Mouse (Mus musculus): ENCODE data around the gene Cct3. TPM values are rescaled to one million over a fixed set of nuclear protein-coding genes. Genes with fewer than 3 reads are reported as not detected.
A peak's percentile ranks its signal among the peaks of the same experiment; 100 is the strongest.
"Not testable (repeated sequence)": the region's sequence is repeated elsewhere in the genome, so short reads cannot be mapped to it uniquely, and the experiment has no call there.

Gene Cct3
- total RNA-seq, 1 experiment: 920 TPM

DNA sequence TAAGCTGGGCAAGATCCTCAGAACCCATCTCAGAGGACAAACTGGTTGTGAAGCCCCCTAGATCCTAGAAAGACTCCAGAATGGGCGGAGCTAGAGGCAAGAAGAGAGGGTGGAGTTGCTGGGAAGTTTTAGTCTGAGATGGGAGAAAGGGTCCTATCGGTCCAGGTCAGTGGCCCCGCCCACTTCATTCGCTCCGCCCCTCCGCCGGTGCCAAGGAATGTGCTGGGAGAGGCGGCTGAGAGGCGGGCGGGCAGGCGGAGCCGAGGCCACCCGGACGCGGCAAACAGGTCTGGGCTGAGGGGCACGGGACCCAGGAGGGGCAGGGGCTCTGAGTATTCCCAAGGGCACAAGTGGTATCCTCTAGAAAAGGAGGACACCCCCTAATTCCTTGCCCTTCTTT lies 67.4 kb downstream of the Cct3 start, which contains the start of gene Paqr6:
Gene Paqr6 (plus strand): TSS at position 248 of the 400 bp plus-strand sequence.
- Histone ChIP-seq H3K9me3 (ENCODE audit: control insufficient read depth, insufficient read depth, low read depth, low read length) (no peaks in the 10 kb centered on the region), H3K36me3 (ENCODE audit: control insufficient read depth, insufficient read depth, low read length, poor library complexity, severe bottlenecking) (peaks cover 31% of the 10 kb centered on the region), H3K4me3 (ENCODE audit: insufficient read depth in 1 of 2, low read depth in 1 of 2, low read length in 2 of 2, poor library complexity in 1 of 2, severe bottlenecking in 1 of 2) (peak within 1 kb of the TSS; percentile 23 to 37; a peak in 2 of 4 replicates), H3K27ac (ENCODE audit: insufficient read depth, low read depth, low read length, poor library complexity, severe bottlenecking) (no peak within 1 kb of the TSS), H3K9ac (ENCODE audit: insufficient read depth, low read depth, low read length, poor library complexity, severe bottlenecking) (no peak within 1 kb of the TSS), H3K4me1 (ENCODE audit: control insufficient read depth in 2 of 2, insufficient read depth in 2 of 2, low read length in 2 of 2, poor library complexity in 1 of 2) (peaks cover 0 to 17% of the 10 kb centered on the region in 2 experiments; a peak in 2 of 4 replicates)
- TF ChIP-seq ZNF384 (IDR thresholded peaks at IDR 0.05; ENCODE audit: low read depth, low read length): no peak
- TF ChIP-seq HCFC1 (IDR thresholded peaks at IDR 0.05; ENCODE audit: borderline replicate concordance, insufficient read depth, low read length): no peak
- TF ChIP-seq ZC3H11A (IDR thresholded peaks at IDR 0.05; ENCODE audit: borderline replicate concordance, low read depth, low read length): no peak
- TF ChIP-seq CHD2 (IDR thresholded peaks at IDR 0.05; ENCODE audit: low read depth, low read length): no peak
- TF ChIP-seq MAFK (IDR thresholded peaks at IDR 0.05; ENCODE audit: insufficient read depth, low read depth, low read length): no peak
- in situ Hi-C loops (cut with MboI; ENCODE audit: low sequenced_read_pairs in 2 of 2, unreplicated experiment in 2 of 2): no loop called here
- DNase-seq (ENCODE audit: low read depth, low spot score): peak; percentile 88

DNA sequence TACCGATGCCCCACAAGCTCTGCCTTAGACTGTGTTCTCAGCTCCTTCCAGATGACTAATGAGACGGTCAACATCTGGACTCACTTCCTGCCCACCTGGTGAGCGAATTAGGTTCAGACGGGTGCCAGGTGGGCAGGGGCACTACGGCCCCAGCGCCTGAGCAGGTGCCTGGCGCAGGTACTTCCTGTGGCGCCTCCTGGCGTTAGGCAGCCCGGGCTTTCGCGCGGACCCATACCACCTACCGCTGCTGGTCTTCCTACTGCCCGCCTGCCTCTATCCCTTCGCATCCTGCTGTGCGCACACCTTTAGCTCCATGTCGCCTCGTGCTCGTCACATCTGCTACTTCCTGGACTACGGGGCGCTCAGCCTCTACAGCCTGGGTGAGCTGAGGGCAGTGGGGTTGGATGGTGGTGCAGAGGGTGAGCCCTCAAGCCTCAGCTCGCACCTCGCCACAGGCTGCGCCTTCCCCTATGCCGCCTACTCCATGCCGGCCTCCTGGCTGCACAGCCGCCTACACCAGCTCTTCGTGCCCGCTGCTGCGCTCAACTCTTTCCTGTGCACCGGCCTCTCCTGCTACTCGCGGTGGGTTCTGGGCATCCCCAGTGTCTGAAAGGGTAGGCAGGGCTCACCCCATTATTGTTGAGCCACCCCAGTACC lies 68.9 kb downstream of the Cct3 start:
- H3K4me1 ChIP-seq (ENCODE audit: control insufficient read depth in 2 of 2, insufficient read depth in 2 of 2, low read length in 2 of 2, poor library complexity in 1 of 2): peaks cover 0 to 16% of the 10 kb centered on the region in 2 experiments; a peak in 2 of 4 replicates
- no peak overlapping the region for H3K27ac ChIP-seq (ENCODE audit: insufficient read depth, low read depth, low read length, poor library complexity, severe bottlenecking)
- H3K36me3 ChIP-seq (ENCODE audit: control insufficient read depth, insufficient read depth, low read length, poor library complexity, severe bottlenecking): peaks cover 16% of the 10 kb centered on the region
- 0 out of 2 replicates have a peak, but pooled peaks cover 2% of the 10 kb centered on the region for H3K9me3 ChIP-seq (ENCODE audit: control insufficient read depth, insufficient read depth, low read depth, low read length)
- H3K4me3 ChIP-seq (ENCODE audit: insufficient read depth in 1 of 2, low read depth in 1 of 2, low read length in 2 of 2, poor library complexity in 1 of 2, severe bottlenecking in 1 of 2): peak overlapping the region; percentile 46 to 57; a peak in 2 of 4 replicates
- DNase-seq (ENCODE audit: low read depth, low spot score): no peak
- H3K9ac ChIP-seq (ENCODE audit: insufficient read depth, low read depth, low read length, poor library complexity, severe bottlenecking): peak overlapping the region; percentile 46; the same call in 1 of the 2 replicates
- in situ Hi-C loops (cut with MboI; ENCODE audit: low sequenced_read_pairs in 2 of 2, unreplicated experiment in 2 of 2): no loop called here
- TF ChIP-seq CHD2 (IDR thresholded peaks at IDR 0.05; ENCODE audit: low read depth, low read length) (no peak), MAFK (IDR thresholded peaks at IDR 0.05; ENCODE audit: insufficient read depth, low read depth, low read length) (no peak), HCFC1 (IDR thresholded peaks at IDR 0.05; ENCODE audit: borderline replicate concordance, insufficient read depth, low read length) (no peak), ZC3H11A (IDR thresholded peaks at IDR 0.05; ENCODE audit: borderline replicate concordance, low read depth, low read length) (no peak), ZNF384 (IDR thresholded peaks at IDR 0.05; ENCODE audit: low read depth, low read length) (no peak)

DNA sequence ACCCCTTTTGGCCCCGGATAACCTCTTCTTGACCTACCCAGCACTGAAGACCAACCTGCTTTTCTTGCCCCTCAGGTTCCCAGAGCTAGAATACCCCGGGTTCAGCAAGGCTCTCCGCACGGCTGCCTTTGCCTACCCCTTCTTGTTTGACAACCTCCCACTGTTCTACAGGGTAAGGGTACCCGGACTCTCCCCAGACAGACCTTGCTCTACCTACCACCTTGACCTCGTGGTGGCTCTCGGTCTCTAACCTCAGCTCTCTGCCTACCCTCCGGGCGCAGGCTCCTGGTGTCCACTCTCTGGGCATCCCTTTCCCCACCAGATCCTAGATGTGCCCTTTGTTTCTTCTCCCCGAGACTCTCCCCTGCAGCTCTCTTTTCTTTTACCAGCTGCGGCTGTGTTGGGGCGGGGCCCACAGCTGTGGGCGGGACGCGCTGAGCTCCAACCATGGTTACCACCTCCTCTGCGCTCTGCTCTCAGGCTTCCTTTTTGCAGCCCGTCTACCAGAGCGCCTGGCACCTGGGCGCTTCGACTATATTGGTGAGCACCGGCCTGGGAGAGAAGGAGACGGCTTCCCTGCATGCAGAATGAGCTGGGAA lies 70.0 kb downstream of the Cct3 start:
- in situ Hi-C loops (cut with MboI; ENCODE audit: low sequenced_read_pairs in 2 of 2, unreplicated experiment in 2 of 2); H3K9me3 ChIP-seq (ENCODE audit: control insufficient read depth, insufficient read depth, low read depth, low read length); H3K27ac ChIP-seq (ENCODE audit: insufficient read depth, low read depth, low read length, poor library complexity, severe bottlenecking); DNase-seq (ENCODE audit: low read depth, low spot score); H3K4me3 ChIP-seq (ENCODE audit: insufficient read depth in 1 of 2, low read depth in 1 of 2, low read length in 2 of 2, poor library complexity in 1 of 2, severe bottlenecking in 1 of 2); H3K9ac ChIP-seq (ENCODE audit: insufficient read depth, low read depth, low read length, poor library complexity, severe bottlenecking); H3K36me3 ChIP-seq (ENCODE audit: control insufficient read depth, insufficient read depth, low read length, poor library complexity, severe bottlenecking): not testable (repeated sequence)
- peaks cover 0 to 16% of the 10 kb centered on the region in 2 experiments; a peak in 2 of 4 replicates for H3K4me1 ChIP-seq (ENCODE audit: control insufficient read depth in 2 of 2, insufficient read depth in 2 of 2, low read length in 2 of 2, poor library complexity in 1 of 2)

DNA sequence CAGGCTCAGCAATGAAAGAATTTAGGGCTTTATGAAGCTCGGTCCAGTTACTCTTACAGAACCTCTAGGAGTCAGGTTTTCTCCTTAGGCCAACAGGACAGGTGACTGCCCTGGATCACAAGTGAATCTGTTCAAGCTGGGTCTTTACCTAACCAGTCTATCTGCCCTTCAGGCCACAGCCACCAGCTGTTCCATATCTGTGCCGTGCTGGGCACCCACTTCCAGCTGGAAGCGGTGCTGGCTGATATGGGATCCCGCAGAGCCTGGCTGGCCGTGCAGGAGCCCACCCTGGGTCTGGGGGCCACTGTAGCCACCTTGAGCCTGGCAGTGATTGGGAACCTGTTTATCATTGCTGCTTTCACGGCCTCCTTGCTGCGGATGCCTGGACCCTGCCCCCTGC lies 70.6 kb downstream of the Cct3 start:
- DNase-seq (ENCODE audit: low read depth, low spot score); H3K4me3 ChIP-seq (ENCODE audit: insufficient read depth in 1 of 2, low read depth in 1 of 2, low read length in 2 of 2, poor library complexity in 1 of 2, severe bottlenecking in 1 of 2); H3K9me3 ChIP-seq (ENCODE audit: control insufficient read depth, insufficient read depth, low read depth, low read length); H3K36me3 ChIP-seq (ENCODE audit: control insufficient read depth, insufficient read depth, low read length, poor library complexity, severe bottlenecking); H3K27ac ChIP-seq (ENCODE audit: insufficient read depth, low read depth, low read length, poor library complexity, severe bottlenecking); H3K9ac ChIP-seq (ENCODE audit: insufficient read depth, low read depth, low read length, poor library complexity, severe bottlenecking); in situ Hi-C loops (cut with MboI; ENCODE audit: low sequenced_read_pairs in 2 of 2, unreplicated experiment in 2 of 2): not testable (repeated sequence)
- H3K4me1 ChIP-seq (ENCODE audit: control insufficient read depth in 2 of 2, insufficient read depth in 2 of 2, low read length in 2 of 2, poor library complexity in 1 of 2): peaks cover 0 to 16% of the 10 kb centered on the region in 2 experiments; a peak in 2 of 4 replicates

DNA sequence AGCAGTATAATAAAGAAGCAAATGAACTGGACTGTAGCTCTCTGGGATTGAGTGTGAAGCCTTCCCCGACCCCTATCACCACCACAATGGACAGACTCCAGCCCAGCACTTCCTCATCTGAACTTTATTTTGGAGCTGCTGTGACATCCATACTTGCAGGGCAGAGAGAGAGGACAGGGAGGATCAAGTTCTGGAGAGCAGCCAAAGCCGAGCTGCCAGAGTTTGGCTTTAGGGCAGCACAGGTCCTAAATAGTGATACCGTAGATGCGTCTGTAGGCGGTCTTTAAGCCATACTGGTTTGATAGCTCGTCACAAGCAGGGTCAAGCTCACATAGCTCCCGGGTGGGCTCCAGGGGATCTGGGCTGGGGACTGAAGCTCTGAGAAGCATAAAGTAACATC lies 71.6 kb downstream of the Cct3 start:
- H3K36me3 ChIP-seq (ENCODE audit: control insufficient read depth, insufficient read depth, low read length, poor library complexity, severe bottlenecking); H3K4me3 ChIP-seq (ENCODE audit: insufficient read depth in 1 of 2, low read depth in 1 of 2, low read length in 2 of 2, poor library complexity in 1 of 2, severe bottlenecking in 1 of 2); DNase-seq (ENCODE audit: low read depth, low spot score); H3K9me3 ChIP-seq (ENCODE audit: control insufficient read depth, insufficient read depth, low read depth, low read length); H3K9ac ChIP-seq (ENCODE audit: insufficient read depth, low read depth, low read length, poor library complexity, severe bottlenecking); in situ Hi-C loops (cut with MboI; ENCODE audit: low sequenced_read_pairs in 2 of 2, unreplicated experiment in 2 of 2); H3K27ac ChIP-seq (ENCODE audit: insufficient read depth, low read depth, low read length, poor library complexity, severe bottlenecking): not testable (repeated sequence)
- H3K4me1 ChIP-seq (ENCODE audit: control insufficient read depth in 2 of 2, insufficient read depth in 2 of 2, low read length in 2 of 2, poor library complexity in 1 of 2): peaks cover 0 to 16% of the 10 kb centered on the region in 2 experiments; a peak in 2 of 4 replicates

Other genes with a start within 250 kb of the Cct3 start
- 117 and 144 TPM in 2 replicates for gene Naxe, start 238.6 kb upstream of the Cct3 start, total RNA-seq (2012; rRNA removed)
- not detected in 2 replicates for gene Ttc24, start 218.8 kb upstream of the Cct3 start, total RNA-seq (2012; rRNA removed)
- gene Iqgap3, start 215.1 kb upstream of the Cct3 start, total RNA-seq (2012; rRNA removed): 60.3 and 81.2 TPM in 2 replicates
- 8.8 and 10.4 TPM in 2 replicates for gene Mef2d, start 154.7 kb upstream of the Cct3 start, total RNA-seq (2012; rRNA removed)
- gene Rhbg, start 42.4 kb upstream of the Cct3 start, total RNA-seq (2012; rRNA removed): 3.4 and 4.6 TPM in 2 replicates
- 2.4 and 2.9 TPM in 2 replicates for gene Gm38392, start 9.9 kb upstream of the Cct3 start, total RNA-seq (2012; rRNA removed)
- gene Tsacc, start 117 bp upstream of the Cct3 start, total RNA-seq (2012; rRNA removed): 8.4 and 16.7 TPM in 2 replicates
- gene Glmp, start 27.9 kb downstream of the Cct3 start, total RNA-seq (2012; rRNA removed): 147 and 226 TPM in 2 replicates
- gene Tmem79, start 39.0 kb downstream of the Cct3 start, total RNA-seq (2012; rRNA removed): 24.3 and 39.5 TPM in 2 replicates
- gene Smg5, start 39.1 kb downstream of the Cct3 start, total RNA-seq (2012; rRNA removed): 182 and 230 TPM in 2 replicates
- gene Paqr6, start 67.5 kb downstream of the Cct3 start, total RNA-seq (2012; rRNA removed): 1.6 and 2.2 TPM in 2 replicates
- gene Bglap3, start 75.6 kb downstream of the Cct3 start, total RNA-seq (2012; rRNA removed): 2.6 and 3.2 TPM in 2 replicates
- gene Bglap2, start 81.6 kb downstream of the Cct3 start, total RNA-seq (2012; rRNA removed): not detected in 2 replicates
- gene Bglap, start 87.3 kb downstream of the Cct3 start, total RNA-seq (2012; rRNA removed): not detected in 2 replicates
- gene Pmf1, start 113.2 kb downstream of the Cct3 start, total RNA-seq (2012; rRNA removed): 89.5 and 97.0 TPM in 2 replicates
- gene Slc25a44, start 128.0 kb downstream of the Cct3 start, total RNA-seq (2012; rRNA removed): 13.6 and 17.1 TPM in 2 replicates
- 8.8 and 10.1 TPM in 2 replicates for gene Sema4a, start 164.1 kb downstream of the Cct3 start, total RNA-seq (2012; rRNA removed)
- gene Lmna, start 212.8 kb downstream of the Cct3 start, total RNA-seq (2012; rRNA removed): 80.1 and 121 TPM in 2 replicates
- gene Mex3a, start 235.3 kb downstream of the Cct3 start, total RNA-seq (2012; rRNA removed): 24.9 and 29.8 TPM in 2 replicates

Data from ES-E14 (cell line).